Mouse (Mus musculus): Measurements from ENCODE around the gene Bbs2. TPM values are rescaled to one million over a fixed set of nuclear protein-coding genes. Genes with fewer than 3 reads are reported as not detected.
"Not testable (repeated sequence)": the region's sequence is repeated elsewhere in the genome, so short reads cannot be mapped to it uniquely, and the experiment has no call there.

The Bbs2 gene
- polyA plus RNA-seq, 1 experiment from 2014 or later: 18.1 TPM

DNA sequence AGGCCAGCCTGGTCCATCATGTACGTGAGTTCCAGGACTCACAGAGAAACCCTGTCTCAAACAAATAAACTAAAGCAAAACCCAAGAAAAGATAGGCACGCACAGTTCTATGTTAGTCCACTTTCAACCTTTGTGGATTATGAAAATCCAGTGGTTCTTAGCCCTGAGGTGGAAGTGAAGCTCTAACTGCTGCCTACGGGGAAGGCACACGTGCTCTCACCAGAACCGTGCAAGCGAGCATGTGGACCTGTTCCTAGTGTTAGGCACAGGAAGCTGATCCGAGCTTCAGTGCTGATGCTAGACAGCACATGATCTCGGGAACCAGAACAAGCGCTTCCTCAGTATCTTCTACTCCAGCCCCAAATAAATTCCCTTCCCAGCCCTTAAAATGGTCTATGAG is 5.9 kb downstream of the Bbs2 start:
- Histone ChIP-seq H3K27me3 (no peaks in the 10 kb centered on the region), H3K4me3 (replicated peaks) (no peak overlapping the region), H3K27ac (no peak overlapping the region), H3K9me3 (no peaks in the 10 kb centered on the region), H3K4me1 (peaks cover 14% of the 10 kb centered on the region), H3K4me2 (no peak overlapping the region), H3K36me3 (replicated peaks) (peaks cover 9% of the 10 kb centered on the region), H3K9ac (no peak overlapping the region)
- 89% methylated on average over 9 of the region's 9 CpGs for WGBS
- ATAC-seq (ENCODE audit: low FRiP score): no peak

DNA sequence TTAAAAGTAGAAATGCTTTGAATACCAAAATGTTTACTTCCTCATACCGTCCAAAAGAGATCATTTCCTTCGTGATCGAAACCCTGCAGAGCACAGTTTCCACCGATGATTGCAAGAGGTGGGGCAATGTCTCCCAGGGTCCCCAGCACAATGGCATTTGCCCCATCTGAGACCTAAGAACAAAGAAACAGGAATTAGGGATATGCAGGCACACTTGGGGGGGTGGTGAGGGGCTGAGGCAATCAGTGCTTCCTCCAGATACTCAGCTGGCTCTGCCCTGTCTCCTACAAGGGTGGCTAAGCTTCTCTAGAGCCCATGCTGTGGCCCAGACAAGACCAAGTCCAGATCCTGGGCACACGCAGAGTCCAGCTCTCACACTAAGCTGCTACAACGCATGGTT is 9.0 kb downstream of the Bbs2 start:
- Histone ChIP-seq H3K36me3 (replicated peaks) (peaks cover 27% of the 10 kb centered on the region), H3K9me3 (no peaks in the 10 kb centered on the region), H3K4me1 (no peaks in the 10 kb centered on the region; the same call in 1 of the 2 replicates), H3K4me2 (no peak overlapping the region), H3K27ac (no peak overlapping the region), H3K9ac (no peak overlapping the region), H3K4me3 (replicated peaks) (no peak overlapping the region), H3K27me3 (no peaks in the 10 kb centered on the region)
- 58% methylated on average over 6 of the region's 6 CpGs for WGBS
- no peak for ATAC-seq (ENCODE audit: low FRiP score)

DNA sequence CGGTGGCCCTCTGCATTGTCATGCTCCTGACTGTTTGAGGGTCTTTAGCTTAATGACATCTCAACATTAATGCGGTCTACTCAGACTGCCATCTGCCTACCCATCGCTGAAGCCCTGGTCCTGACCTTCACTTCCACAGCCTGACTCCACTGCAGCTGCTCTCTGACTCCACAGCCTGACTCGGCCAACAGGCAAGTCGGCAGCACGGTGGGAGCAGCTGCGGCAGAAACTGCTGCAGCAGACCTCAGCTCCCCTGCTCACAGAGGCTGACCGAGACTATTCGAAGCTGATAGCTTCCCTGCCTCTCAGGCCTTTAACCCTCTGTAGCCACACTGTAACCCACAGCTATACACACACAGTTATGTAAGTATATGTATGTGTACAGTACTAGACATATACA is 10.8 kb downstream of the Bbs2 start:
- no peak overlapping the region for H3K4me2 ChIP-seq
- H3K9me3 ChIP-seq: no peaks in the 10 kb centered on the region
- 89% methylated on average over 9 of the region's 9 CpGs for WGBS
- no peak overlapping the region for H3K9ac ChIP-seq
- peaks cover 27% of the 10 kb centered on the region for H3K36me3 ChIP-seq (replicated peaks)
- H3K27ac ChIP-seq: no peak overlapping the region
- no peak for ATAC-seq (ENCODE audit: low FRiP score)
- no peaks in the 10 kb centered on the region; the same call in 1 of the 2 replicates for H3K4me1 ChIP-seq
- no peaks in the 10 kb centered on the region for H3K27me3 ChIP-seq
- no peak overlapping the region for H3K4me3 ChIP-seq (replicated peaks)

DNA sequence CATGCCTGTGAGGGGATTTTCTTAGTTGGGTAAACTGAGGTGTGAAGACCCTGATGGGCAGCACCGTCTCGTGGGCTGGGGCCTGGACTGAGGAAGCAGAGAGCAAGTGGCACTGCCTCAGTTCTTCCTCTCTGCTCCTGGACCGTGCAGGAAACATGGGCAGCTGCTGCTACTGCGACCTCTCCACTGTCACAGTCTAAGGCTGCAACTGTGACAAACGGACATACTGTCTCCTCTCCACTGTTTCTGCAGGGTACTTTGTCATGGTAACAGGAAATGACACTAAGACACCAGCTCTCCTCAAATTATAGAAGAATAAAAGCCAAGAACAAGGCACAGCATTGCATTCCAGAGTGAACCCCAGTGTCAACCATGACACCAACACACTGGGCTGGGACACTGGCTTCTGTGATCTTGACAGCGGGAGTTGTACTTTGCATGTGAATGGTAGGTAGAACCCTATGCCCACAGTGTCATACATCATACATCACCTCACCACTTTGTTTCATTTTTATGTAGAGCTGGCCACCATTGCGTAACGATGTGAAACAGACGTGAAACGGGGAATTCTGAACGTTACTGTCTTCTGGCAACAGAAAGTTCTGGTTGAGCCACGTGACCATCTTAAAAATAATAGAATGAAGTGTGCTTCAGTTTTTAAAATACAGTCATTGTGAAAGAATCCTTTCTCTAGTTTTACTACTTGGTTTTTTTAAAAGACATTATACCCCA is 22.1 kb downstream of the Bbs2 start:
- Histone ChIP-seq H3K4me1 (no peaks in the 10 kb centered on the region), H3K4me3 (replicated peaks) (no peak overlapping the region), H3K27me3 (no peaks in the 10 kb centered on the region), H3K36me3 (replicated peaks) (peaks cover 32% of the 10 kb centered on the region), H3K4me2 (no peak overlapping the region), H3K27ac (no peak overlapping the region), H3K9me3 (no peaks in the 10 kb centered on the region), H3K9ac (no peak overlapping the region)
- no peak for ATAC-seq (ENCODE audit: low FRiP score)
- 90% methylated on average over 12 of the region's 12 CpGs for WGBS

DNA sequence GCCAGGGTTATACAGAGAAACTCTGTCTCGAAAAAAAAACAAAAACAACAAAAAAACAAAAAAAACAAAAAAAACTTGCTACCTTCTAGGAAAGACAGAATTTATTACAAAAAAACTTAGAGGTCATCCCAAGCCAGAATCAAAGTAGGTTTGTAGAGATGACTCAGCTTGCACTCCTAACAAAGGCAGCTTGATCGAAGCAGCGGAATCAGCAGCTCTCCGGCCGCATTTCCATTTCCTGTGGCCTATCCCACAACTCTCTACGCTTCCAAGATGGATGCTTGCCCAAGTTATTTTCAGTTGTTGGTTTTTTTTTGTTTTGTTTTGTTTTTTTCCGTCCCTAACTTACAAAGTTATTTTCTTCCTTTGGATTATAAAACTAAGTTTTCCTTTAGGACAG is 29.9 kb downstream of the Bbs2 start:
- 95% methylated on average over 7 of the region's 7 CpGs for WGBS
- no peak overlapping the region for H3K4me2 ChIP-seq
- peaks cover 26% of the 10 kb centered on the region for H3K36me3 ChIP-seq (replicated peaks)
- peaks cover 16% of the 10 kb centered on the region for H3K4me1 ChIP-seq
- no peaks in the 10 kb centered on the region for H3K27me3 ChIP-seq
- no peak overlapping the region for H3K4me3 ChIP-seq (replicated peaks)
- H3K9me3 ChIP-seq: no peaks in the 10 kb centered on the region
- H3K9ac ChIP-seq: no peak overlapping the region
- no peak overlapping the region for H3K27ac ChIP-seq
- no peak for ATAC-seq (ENCODE audit: low FRiP score)

DNA sequence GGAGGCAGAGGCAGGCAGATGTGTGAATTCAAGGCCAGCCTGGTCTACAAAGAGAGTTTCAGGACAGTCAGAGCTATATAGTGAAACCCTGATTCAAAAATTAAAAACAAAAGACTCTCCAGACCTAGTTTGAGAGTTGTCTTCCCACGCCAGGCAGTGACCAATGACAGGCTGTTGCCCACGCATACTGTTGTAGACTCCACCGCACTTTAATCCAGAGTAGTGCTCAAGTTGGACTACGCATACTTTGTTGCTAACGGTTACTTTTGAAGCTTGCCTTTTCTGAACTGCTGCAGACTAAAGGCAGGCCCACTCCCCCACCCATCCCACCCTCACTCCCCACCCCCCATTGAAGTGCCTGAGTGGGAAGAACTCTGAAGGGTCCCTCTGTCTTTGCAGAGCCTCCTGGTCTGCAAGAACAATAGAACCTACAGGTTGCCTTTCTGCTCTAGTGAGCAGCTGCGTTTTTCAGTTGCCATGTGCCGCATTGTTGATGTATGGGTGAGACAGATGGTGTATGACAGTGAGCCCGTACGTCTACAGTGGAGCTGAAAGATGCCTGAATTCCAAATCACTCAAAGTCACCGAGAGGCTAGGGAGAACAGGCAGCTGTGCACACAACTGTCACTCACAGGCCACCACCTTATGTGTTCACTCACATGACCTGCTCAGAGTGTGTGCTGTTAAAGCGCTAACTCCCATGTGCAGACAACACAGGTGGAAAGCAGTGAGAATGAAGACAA is 32.4 kb downstream of the Bbs2 start:
- no peak overlapping the region for H3K4me3 ChIP-seq (replicated peaks)
- H3K27ac ChIP-seq: peak overlapping the region; percentile 33
- peak; percentile 86 for ATAC-seq (ENCODE audit: low FRiP score)
- no peak overlapping the region for H3K9ac ChIP-seq
- H3K4me2 ChIP-seq: no peak overlapping the region
- peaks cover 42% of the 10 kb centered on the region for H3K36me3 ChIP-seq (replicated peaks)
- 35% methylated on average over 11 of the region's 11 CpGs for WGBS
- no peaks in the 10 kb centered on the region for H3K9me3 ChIP-seq
- peaks cover 16% of the 10 kb centered on the region for H3K4me1 ChIP-seq
- no peaks in the 10 kb centered on the region for H3K27me3 ChIP-seq

DNA sequence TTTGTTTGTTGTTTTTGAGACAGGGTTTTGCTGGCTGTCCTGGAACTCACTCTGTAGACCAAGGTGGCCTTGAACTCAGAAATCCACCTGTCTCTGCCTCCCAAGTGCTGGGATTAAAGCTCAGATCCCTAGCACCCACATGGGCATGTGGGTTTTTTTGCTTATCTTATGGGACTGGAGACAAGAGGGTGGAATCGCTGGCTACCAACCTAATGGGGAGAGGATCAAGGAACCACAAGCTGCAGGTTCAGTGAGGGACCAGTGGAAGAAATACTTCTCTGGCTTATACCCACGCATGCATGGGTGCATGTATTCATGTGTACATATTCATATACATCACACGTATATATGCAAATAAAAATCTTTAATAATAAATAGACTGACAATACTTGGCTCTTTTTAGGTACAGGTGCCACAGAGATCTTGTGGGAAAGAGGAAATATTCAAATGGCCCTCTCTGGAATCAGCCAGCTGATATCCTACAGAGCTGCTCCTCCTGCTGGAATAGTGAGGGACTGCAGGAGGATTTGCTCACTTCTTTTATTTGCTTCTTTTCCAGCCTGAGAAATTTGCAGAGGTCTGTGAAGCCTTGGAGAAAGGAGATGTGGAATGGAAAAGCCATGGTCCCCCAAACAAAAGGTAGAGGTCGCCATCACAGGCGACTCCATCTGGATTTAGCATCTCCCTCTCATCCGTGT is 41.4 kb downstream of the Bbs2 start:
- H3K4me2 ChIP-seq: no peak overlapping the region
- H3K36me3 ChIP-seq (replicated peaks): peaks cover 72% of the 10 kb centered on the region

DNA sequence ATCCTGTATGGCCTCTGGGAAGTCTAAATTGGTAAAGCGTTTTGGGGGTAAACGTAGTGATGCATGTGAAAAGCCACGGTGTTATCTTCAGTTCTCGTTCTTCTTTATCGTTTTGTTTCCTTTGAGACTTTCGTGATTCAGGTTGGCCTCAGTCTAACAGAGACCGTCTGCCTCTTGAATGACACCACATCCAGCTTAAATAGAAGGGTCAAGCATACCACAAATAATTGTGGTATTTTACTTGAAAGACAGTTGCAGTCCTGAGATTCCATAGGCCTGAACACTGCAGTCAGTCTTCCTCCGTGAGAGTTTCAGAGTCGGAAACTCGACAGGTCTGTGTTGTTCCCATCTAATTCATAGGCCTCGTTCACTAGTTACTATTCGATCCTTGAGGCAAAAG is 46.0 kb downstream of the Bbs2 start:
- 92% methylated on average over 12 of the region's 12 CpGs for WGBS
- no peak overlapping the region for H3K9ac ChIP-seq
- no peak overlapping the region for H3K4me3 ChIP-seq (replicated peaks)
- no peaks in the 10 kb centered on the region for H3K4me1 ChIP-seq
- H3K9me3 ChIP-seq: no peaks in the 10 kb centered on the region
- H3K36me3 ChIP-seq (replicated peaks): peaks cover 45% of the 10 kb centered on the region
- ATAC-seq (ENCODE audit: low FRiP score): no peak
- H3K4me2 ChIP-seq: no peak overlapping the region
- no peak overlapping the region for H3K27ac ChIP-seq
- H3K27me3 ChIP-seq: no peaks in the 10 kb centered on the region

More for the DNA sequence above, 41.4 kb downstream of the Bbs2 start:
- no peaks in the 10 kb centered on the region for H3K27me3 ChIP-seq
- no peak overlapping the region for H3K27ac ChIP-seq
- no peak overlapping the region for H3K9ac ChIP-seq
- 58% methylated on average over 6 of the region's 6 CpGs for WGBS
- H3K4me3 ChIP-seq (replicated peaks): no peak overlapping the region
- no peaks in the 10 kb centered on the region for H3K9me3 ChIP-seq
- no peak for ATAC-seq (ENCODE audit: low FRiP score)
- no peaks in the 10 kb centered on the region for H3K4me1 ChIP-seq

DNA sequence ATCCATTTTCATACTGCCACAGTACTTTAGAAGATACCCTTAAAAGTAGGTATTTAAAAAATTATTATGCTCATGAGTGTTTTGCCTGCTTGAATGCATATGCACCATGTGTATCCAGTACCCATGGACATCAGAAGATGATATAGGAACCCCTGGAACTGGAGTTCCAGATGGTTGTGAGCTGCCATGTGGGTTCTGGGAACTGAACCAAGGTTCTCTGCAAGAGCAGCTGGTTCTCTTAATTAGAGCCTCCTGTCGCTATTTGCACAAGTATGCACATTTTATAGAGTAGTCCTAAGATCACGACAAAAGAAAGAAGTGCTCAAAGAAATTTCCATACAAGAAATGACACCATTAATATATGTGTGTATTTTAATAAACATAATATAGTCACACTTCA is 50.9 kb downstream of the Bbs2 start:
- Histone ChIP-seq H3K9ac (no peak overlapping the region), H3K27me3 (no peaks in the 10 kb centered on the region), H3K4me3 (replicated peaks) (no peak overlapping the region), H3K27ac (no peak overlapping the region), H3K4me2 (no peak overlapping the region), H3K36me3 (replicated peaks) (peaks cover 17% of the 10 kb centered on the region), H3K9me3 (no peaks in the 10 kb centered on the region), H3K4me1 (no peaks in the 10 kb centered on the region)
- ATAC-seq (ENCODE audit: low FRiP score): no peak
- WGBS: 93% methylated on average over 2 of the region's 2 CpGs

DNA sequence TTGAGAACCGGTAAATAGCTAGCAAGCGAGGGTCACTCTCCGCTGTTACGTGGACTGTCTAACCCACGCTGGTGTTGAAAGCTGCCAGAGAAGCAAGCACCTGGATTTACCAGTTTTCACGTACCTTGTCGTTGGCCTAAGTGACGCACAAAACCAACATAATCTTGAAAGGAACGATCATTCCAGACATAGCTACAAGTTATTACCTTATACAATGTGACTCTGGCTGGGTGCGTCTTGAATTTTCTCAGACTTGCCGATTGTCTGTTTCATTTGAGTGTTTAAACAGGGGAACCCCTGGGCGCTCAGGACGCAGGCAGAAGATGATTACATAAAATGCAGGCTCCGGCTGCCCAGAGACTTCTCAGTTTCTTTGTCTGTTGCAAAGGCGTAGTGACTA is 60.9 kb downstream of the Bbs2 start:
- Histone ChIP-seq H3K27me3 (no peaks in the 10 kb centered on the region), H3K27ac (no peak overlapping the region), H3K4me1 (peaks cover 35% of the 10 kb centered on the region), H3K9ac (peak overlapping the region; percentile 76), H3K4me3 (replicated peaks) (peak overlapping the region; percentile 73), H3K9me3 (no peaks in the 10 kb centered on the region), H3K4me2 (peak overlapping the region; percentile 78), H3K36me3 (replicated peaks) (no peaks in the 10 kb centered on the region)
- 10% methylated on average over 15 of the region's 15 CpGs for WGBS
- no peak for ATAC-seq (ENCODE audit: low FRiP score)

DNA sequence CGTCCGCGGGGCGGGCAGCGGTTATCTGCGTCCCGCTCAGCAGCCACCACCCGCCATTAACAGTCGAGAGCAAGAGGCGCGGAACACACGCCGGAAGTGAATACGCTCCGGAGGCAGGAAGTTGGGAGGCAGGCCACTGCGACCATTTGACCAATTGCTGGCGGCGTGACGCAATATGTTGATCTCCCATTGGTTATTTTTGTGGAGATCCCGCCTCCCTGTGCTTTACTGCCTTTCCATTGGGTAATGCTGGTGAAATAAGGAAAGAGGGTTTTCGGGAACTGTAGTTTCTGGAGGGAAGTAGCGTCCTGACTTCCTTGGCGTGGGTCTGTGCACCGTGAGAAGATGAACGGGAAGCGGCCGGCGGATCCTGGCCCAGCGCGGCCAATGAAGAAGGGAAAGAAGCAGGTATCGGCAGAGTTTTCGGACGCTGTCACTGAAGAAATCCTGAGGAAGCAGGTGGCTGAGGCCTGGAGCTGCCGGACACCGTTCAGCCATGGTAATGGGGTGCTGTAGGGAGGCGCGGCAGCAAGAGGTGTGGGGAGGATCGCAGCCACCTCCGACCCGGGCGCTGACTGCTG is 61.7 kb downstream of the Bbs2 start, which contains the start of the genes Nudt21 and Ogfod1:
Gene Nudt21, minus strand, starts transcription at position 88 of the 581 bp plus-strand sequence.
Gene Ogfod1, plus strand, starts transcription at position 255 of the 581 bp plus-strand sequence.
- Histone ChIP-seq H3K36me3 (replicated peaks) (no peaks in the 10 kb centered on the region), H3K27me3 (no peaks in the 10 kb centered on the region), H3K9me3 (no peaks in the 10 kb centered on the region), H3K4me1 (peaks cover 36% of the 10 kb centered on the region), H3K27ac (peak within 1 kb of the TSS; percentile 71), H3K9ac (peak within 1 kb of the TSS; percentile 77), H3K4me3 (replicated peaks) (peak within 1 kb of the TSS; percentile 73), H3K4me2 (peak within 1 kb of the TSS; percentile 84)
- WGBS: under 1% methylated on average over 41 of the region's 41 CpGs
- ATAC-seq (ENCODE audit: low FRiP score): peak; percentile 100

DNA sequence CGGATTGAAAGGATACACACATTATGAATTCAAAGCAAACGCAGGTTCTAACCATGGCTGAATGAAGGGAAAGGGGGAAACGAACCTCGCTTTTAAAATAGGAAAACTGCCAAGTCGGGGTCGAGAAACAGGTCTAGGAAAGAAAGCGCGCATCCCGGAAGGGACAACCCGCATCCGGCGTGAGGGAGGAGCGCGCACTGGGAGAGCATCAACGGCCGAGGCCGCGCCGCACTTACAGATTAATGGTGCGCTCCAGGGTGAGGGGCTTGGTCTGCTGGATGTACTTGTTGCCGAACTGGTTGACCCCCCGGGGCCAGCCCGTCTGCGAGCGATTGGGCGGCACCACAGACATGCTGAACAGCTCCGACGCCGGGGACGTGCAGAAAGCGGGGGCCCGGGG is 62.2 kb downstream of the Bbs2 start:
- WGBS: under 1% methylated on average over 27 of the region's 32 CpGs
- not testable (repeated sequence) for H3K27me3 ChIP-seq; H3K36me3 ChIP-seq (replicated peaks); H3K9me3 ChIP-seq
- ATAC-seq (ENCODE audit: low FRiP score): peak; percentile 92
- Histone ChIP-seq H3K4me1 (peaks cover 36% of the 10 kb centered on the region), H3K4me3 (replicated peaks) (peak overlapping the region; percentile 73), H3K9ac (peak overlapping the region; percentile 77), H3K27ac (peak overlapping the region; percentile 71), H3K4me2 (peak overlapping the region; percentile 84)

All from forebrain, embryonic 12.5 days (tissue).